Mouse (Mus musculus) intestine, embryonic 14.5 days (tissue): ENCODE data around the gene Pigs. TPM values are rescaled to one million over a fixed set of nuclear protein-coding genes. Genes with fewer than 3 reads are reported as not detected.

Experiments used
- ATAC-seq: fragments of 200-750 bp; cut with Nextera tagmentation; replicated peaks from 2 replicates; pipeline ENCODE4 v1.8.0; 2017; ENCODE audit warnings: low read depth, moderate number of reproducible peaks, moderate TSS enrichment, moderate library complexity; ENCODE audit not compliant: low FRiP score, low TSS enrichment
- DNase-seq: peaks from one replicate; pipeline ENCODE4 v3.0.0-alpha.2; 2018; ENCODE audit warnings: low spot score
- H3K27ac ChIP-seq: fragments of 300-500 bp; sonication (generic); 2 replicates; pipeline ENCODE4 v1.5.1; 2014; ENCODE audit warnings: low read depth, mild to moderate bottlenecking, control low read depth
- H3K27me3 ChIP-seq: fragments of 300-500 bp; sonication (generic); replicated peaks from 2 replicates; pipeline ENCODE4 v1.6.1; 2014; ENCODE audit warnings: low read length, control low read depth; ENCODE audit not compliant: control insufficient read depth, insufficient read depth
- H3K36me3 ChIP-seq: fragments of 300-500 bp; sonication (generic); 2 replicates; pipeline ENCODE4 v1.6.1; 2014; ENCODE audit warnings: low read length, control low read depth; ENCODE audit not compliant: control insufficient read depth, insufficient read depth
- H3K4me1 ChIP-seq: fragments of 300-500 bp; sonication (generic); replicated peaks from 2 replicates; pipeline ENCODE4 v1.6.1; 2014; ENCODE audit warnings: low read length, control low read depth, mixed read lengths; ENCODE audit not compliant: control insufficient read depth, insufficient read depth
- H3K4me2 ChIP-seq: fragments of 300-500 bp; sonication (generic); 2 replicates; pipeline ENCODE4 v1.6.1; 2014; ENCODE audit warnings: low read length
- H3K4me3 ChIP-seq: fragments of 300-500 bp; sonication (generic); 2 replicates; pipeline ENCODE4 v1.5.1; 2014; ENCODE audit warnings: low read depth, low read length, control low read depth, mixed read lengths
- H3K9ac ChIP-seq: fragments of 300-500 bp; sonication (generic); 2 replicates; pipeline ENCODE4 v1.6.1; 2014; ENCODE audit warnings: mild to moderate bottlenecking, low read length
- H3K9me3 ChIP-seq: fragments of 300-500 bp; sonication (generic); 2 replicates; pipeline ENCODE4 v1.6.1; 2016; ENCODE audit warnings: low read length, control low read depth; ENCODE audit not compliant: control insufficient read depth
- WGBS: fragments of 180-500 bp; shearing (Covaris S2); extraction: QIAGEN DNeasy Blood & Tissue Kit; methylation state at CpG from one replicate; pipeline ENCODE4 v1.1.7; 2014; 5-methylcytosine and 5-hydroxymethylcytosine counted together
- polyA plus RNA-seq: library from polyadenylated mRNA; unstranded; fragments of >200 nt; fragmentation: Nextera tagmentation; extraction: Ambion mirVana; gene quantifications from 2 replicates; pipeline ENCODE4 v1.2.1, GENCODE M21; 2014

Gene Pigs
- polyA plus RNA-seq, 1 experiment from 2014 or later, result 79.1 TPM

DNA sequence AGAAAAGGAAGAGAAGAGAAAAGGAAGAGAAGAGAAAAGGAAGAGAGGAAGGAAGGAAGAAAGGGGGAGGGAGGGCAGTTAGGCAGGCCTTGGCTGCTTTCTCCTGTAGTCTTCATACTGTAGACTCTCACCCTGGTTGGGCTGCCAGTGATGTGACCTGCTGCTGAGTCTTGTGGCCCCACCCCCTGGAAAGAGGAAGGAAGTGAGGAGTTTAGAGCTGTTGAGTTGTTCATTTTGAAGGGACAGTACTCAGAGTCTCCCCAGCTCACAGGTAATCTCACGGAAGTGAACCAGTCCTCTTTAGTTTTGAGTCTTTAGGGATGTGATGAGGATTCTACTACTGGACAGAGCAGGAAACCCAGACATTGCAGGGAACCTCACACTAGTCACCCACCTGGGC, 24.9 kb downstream of the Pigs start:
- no peak for DNase-seq
- H3K27ac ChIP-seq, result no peak overlapping the region
- no peak overlapping the region for H3K9ac ChIP-seq
- H3K4me2 ChIP-seq, result no peak overlapping the region
- H3K27me3 ChIP-seq, result no peaks in the 10 kb centered on the region
- H3K36me3 ChIP-seq, result peaks cover 11% of the 10 kb centered on the region; the same call in 1 of the 2 replicates
- no peak overlapping the region for H3K4me3 ChIP-seq
- H3K9me3 ChIP-seq, result no peaks in the 10 kb centered on the region
- WGBS, result 84% methylated on average over 1 of the region's 1 CpGs
- peaks cover 7% of the 10 kb centered on the region; the same call in 1 of the 2 replicates for H3K4me1 ChIP-seq
- no peak for ATAC-seq

DNA sequence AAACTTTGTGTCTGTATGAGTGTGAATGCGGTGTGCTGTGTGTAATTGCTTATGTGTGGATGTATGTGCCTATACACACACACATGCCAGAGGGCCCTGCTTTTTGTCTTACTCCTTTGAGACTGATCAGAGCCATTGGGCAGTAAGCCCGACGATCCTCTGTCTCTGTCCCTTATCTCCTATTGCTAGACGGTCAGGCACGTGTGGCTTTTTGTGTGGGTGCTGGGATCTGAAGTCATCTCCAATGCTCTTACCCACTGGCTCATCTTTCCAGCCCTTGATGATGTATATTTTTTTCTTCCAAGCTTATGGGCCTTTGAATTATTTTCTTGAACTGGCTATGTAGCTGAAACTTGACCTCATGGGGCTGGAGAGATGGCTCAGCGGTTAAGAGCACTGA, 26.7 kb downstream of the Pigs start:
- DNase-seq, result no peak
- H3K27me3 ChIP-seq, result no peaks in the 10 kb centered on the region
- no peak overlapping the region for H3K4me2 ChIP-seq
- WGBS, result 84% methylated on average over 6 of the region's 6 CpGs
- H3K9ac ChIP-seq, result no peak overlapping the region
- no peak for ATAC-seq
- H3K4me3 ChIP-seq, result no peak overlapping the region
- 0 out of 2 replicates have a peak, but pooled peaks cover 2% of the 10 kb centered on the region for H3K4me1 ChIP-seq
- no peaks in the 10 kb centered on the region for H3K36me3 ChIP-seq
- H3K27ac ChIP-seq, result no peak overlapping the region
- H3K9me3 ChIP-seq, result no peaks in the 10 kb centered on the region

GRCm38 (mm10) chr11:78355471-78356238, 27.4 kb downstream of the Pigs start:
- no peaks in the 10 kb centered on the region for H3K4me1 ChIP-seq
- ATAC-seq, result no peak
- no peaks in the 10 kb centered on the region for H3K27me3 ChIP-seq
- no peak overlapping the region for H3K4me3 ChIP-seq
- H3K4me2 ChIP-seq, result no peak overlapping the region
- H3K9me3 ChIP-seq, result no peaks in the 10 kb centered on the region
- H3K27ac ChIP-seq, result no peak overlapping the region
- H3K36me3 ChIP-seq, result no peaks in the 10 kb centered on the region
- WGBS, result 36% methylated on average over 4 of the region's 4 CpGs
- no peak overlapping the region for H3K9ac ChIP-seq
- peak; percentile 88 for DNase-seq

DNA sequence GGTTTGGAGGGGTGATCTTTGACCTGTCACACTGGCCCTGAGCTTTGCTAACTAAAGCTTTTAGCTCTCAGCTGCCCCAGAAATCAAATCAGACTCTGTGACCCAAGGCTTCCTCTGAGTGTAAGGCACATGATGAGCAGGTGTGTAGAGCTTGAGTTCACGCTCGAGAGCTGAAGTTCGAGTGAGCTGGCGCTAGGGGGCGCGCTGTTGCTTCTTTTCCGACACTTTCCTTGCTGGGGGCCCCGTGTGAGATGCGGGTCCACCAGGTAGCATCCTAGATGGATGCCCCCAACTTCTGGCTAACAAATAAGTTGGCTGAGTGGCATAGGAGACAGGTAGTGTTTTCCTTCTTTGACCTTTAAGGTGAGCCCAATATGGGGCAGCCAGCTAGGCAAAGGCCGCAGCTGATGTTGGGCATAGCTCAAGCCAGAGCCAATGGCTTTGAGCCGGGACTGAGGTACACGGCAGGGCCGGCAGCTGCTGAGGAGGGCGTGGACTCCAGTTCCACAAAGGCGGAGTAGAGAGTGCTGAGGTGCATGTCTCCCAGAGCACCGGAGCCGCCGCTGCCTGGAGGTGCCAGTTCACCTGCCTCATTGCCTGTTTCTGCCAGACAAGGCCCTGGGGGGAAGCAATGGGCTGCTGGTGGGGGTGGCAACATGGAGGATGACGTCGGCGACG, 30.3 kb downstream of the Pigs start:
- DNase-seq, result no peak
- H3K4me2 ChIP-seq, result no peak overlapping the region
- H3K4me1 ChIP-seq, result no peaks in the 10 kb centered on the region
- no peak overlapping the region for H3K9ac ChIP-seq
- ATAC-seq, result no peak
- H3K4me3 ChIP-seq, result no peak overlapping the region
- H3K27ac ChIP-seq, result no peak overlapping the region
- H3K9me3 ChIP-seq, result no peaks in the 10 kb centered on the region
- H3K36me3 ChIP-seq, result no peaks in the 10 kb centered on the region
- H3K27me3 ChIP-seq, result no peaks in the 10 kb centered on the region
- WGBS, result 14% methylated on average over 22 of the region's 22 CpGs

DNA sequence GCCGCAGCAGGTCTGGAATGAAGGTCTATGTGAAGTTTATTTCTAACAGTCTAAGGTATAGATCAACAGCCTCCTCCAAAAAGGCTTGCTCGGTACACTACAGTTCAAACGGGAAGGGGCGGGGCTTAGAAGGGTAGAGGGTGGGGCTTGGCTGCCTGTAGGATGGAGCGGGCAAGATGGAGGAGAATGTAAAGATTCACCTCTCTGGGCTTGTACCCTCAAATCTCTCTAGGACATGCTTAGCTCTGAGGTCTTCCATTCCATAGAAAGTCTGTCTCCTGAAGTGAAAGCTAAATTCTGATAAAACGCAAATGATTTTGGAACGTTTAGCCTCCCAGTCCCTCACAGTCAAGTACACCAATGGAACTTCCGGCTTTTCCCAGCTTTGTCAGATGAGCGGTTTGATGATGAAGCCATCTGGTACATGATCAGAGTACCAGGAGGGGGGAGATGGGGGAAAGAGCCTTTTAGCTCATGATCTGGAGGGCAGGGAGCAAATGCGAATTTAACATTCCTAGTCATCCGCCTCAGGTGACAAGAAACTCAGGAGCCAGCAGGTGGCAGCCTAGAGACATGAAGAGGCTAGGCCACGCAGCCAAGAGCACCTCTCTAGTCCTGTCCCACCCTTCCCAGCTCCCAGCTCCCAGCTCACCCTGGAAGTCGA, 32.0 kb downstream of the Pigs start:
- no peak overlapping the region for H3K9ac ChIP-seq
- peak overlapping the region; percentile 31; the same call in 1 of the 2 replicates for H3K4me3 ChIP-seq
- H3K4me2 ChIP-seq, result peak overlapping the region; percentile 55
- 12% methylated on average over 13 of the region's 13 CpGs for WGBS
- H3K4me1 ChIP-seq, result no peaks in the 10 kb centered on the region
- H3K9me3 ChIP-seq, result no peaks in the 10 kb centered on the region
- no peaks in the 10 kb centered on the region for H3K36me3 ChIP-seq
- peak; percentile 85 for DNase-seq
- no peak overlapping the region for H3K27ac ChIP-seq
- H3K27me3 ChIP-seq, result no peaks in the 10 kb centered on the region
- peak; percentile 64; the same call in 1 of the 2 replicates for ATAC-seq

GRCm38 (mm10) chr11:78360789-78361131, 32.5 kb downstream of the Pigs start:
- peak; percentile 8; the same call in 1 of the 2 replicates for ATAC-seq
- no peaks in the 10 kb centered on the region for H3K36me3 ChIP-seq
- no peak overlapping the region for H3K4me2 ChIP-seq
- no peak overlapping the region for H3K9ac ChIP-seq
- no peak overlapping the region for H3K4me3 ChIP-seq
- DNase-seq, result no peak
- 47% methylated on average over 2 of the region's 2 CpGs for WGBS
- no peaks in the 10 kb centered on the region for H3K27me3 ChIP-seq
- no peaks in the 10 kb centered on the region for H3K4me1 ChIP-seq
- H3K9me3 ChIP-seq, result no peaks in the 10 kb centered on the region
- no peak overlapping the region for H3K27ac ChIP-seq

- DNase-seq (no peak), ATAC-seq (no peak)
- Histone ChIP-seq H3K4me3 (no peak overlapping the region), H3K9me3 (no peaks in the 10 kb centered on the region), H3K27me3 (no peaks in the 10 kb centered on the region), H3K36me3 (no peaks in the 10 kb centered on the region), H3K4me2 (no peak overlapping the region), H3K4me1 (no peaks in the 10 kb centered on the region), H3K27ac (no peak overlapping the region), H3K9ac (no peak overlapping the region)
- 67% methylated on average over 13 of the region's 13 CpGs for WGBS
Observed at GRCm38 (mm10) chr11:78363309-78364007, 35.2 kb downstream of the Pigs start.

DNA sequence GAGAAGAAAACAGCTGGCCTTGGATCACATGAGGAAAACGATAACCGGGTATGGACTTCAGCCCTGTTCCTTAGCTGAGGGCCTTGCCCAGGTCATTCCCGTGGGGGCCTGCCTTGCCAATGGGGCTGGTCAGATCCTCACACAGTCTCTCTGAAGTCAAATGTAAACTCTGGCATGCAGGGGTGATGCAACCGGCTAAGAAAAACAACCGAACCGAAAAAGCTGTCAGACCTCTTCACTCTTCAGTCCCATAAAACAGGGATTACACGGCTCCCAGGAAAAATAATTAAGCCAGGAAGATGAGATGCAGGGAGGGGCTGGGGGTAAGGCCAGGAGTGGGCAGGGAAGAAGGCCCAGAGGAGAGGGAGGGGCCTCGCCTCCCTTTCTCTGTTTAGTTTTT, 35.9 kb downstream of the Pigs start:
- Histone ChIP-seq H3K4me1 (no peaks in the 10 kb centered on the region), H3K36me3 (no peaks in the 10 kb centered on the region), H3K9ac (no peak overlapping the region), H3K4me3 (no peak overlapping the region), H3K9me3 (no peaks in the 10 kb centered on the region), H3K27me3 (no peaks in the 10 kb centered on the region), H3K4me2 (no peak overlapping the region), H3K27ac (no peak overlapping the region)
- ATAC-seq (no peak), DNase-seq (no peak)
- 17% methylated on average over 8 of the region's 8 CpGs for WGBS
